Mouse (Mus musculus): Measurements from ENCODE around the gene Zfp865.

Zfp865 gene

DNA sequence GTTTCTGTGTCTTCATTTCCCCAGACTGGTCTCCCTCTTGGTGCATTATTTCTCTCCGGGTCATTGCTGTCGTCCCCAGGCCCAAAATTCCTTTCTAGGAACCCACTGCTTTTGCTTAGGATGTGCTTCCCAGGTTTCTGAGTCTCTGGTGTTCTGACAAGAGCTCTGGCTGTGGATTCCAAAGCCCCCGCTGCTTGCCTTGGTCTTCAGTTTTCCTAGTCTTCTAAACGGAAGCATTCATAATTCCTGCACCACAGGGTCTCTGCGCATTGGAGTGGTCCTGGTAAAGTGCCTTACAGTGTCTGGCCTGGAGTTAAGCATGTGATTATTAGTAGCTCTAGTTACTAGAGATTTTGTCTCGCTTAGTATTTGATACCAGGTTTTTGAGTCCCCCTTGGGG lies 60.6 kb downstream of the Zfp865 start:
- no peak for DNase-seq (ENCODE audit: low read depth)

DNA sequence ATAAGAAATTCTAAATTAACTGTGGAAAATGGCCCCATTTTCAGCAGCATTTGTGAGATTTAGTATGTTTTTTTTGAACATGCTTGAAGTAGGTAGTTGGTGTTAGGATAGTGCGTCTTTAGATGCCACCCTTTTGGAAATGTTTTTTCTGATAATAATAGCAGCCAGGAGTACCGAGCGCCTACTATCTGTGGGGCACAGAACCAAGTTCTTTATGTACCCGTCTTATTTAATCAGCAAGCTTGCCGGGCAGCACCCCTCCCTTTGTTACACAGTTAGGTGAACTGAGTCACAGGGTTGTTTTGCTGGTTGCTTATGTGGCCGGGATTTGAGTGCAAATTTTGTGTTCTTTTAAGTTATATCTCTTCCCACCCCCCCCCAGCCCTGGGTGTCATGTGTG lies 61.1 kb downstream of the Zfp865 start:
- DNase-seq (ENCODE audit: low read depth) = peak; percentile 44

GRCm38 (mm10) chr7:5081939-5082338 lies 61.8 kb downstream of the Zfp865 start:
- DNase-seq (ENCODE audit: low read depth) = no peak

DNA sequence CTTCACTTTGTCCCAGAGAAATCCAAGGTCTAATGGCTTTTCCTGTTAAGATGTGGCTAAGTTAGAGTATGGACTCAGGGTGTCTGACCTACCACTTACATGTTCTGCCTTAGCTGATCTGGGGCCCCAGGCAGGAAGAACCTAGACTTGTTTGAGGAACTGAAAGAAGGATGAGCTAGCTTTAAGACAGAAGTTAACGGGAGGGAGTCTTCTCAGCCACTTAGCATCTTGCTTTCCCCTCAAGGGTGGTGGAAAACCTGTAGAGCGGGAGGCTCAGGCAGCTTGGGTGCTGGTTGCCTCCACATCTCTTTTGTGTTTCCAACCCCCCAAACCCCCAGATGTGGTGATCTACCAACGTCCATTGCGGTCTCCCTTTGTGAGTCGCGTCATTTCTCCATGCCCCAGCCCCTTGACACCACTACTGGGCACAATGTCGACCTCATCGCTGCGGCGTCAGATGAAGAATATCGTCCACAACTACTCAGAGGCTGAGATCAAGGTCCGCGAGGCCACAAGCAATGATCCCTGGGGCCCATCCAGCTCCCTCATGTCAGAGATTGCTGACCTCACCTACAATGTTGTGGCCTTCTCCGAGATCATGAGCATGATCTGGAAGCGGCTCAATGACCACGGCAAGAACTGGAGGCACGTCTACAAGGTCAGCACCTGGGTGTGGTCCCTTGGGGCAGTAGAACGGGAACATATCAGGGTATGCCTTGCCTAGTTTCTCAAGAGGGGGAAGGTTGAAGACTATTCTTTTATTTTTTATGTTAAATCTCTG lies 63.3 kb downstream of the Zfp865 start:
- no peak for DNase-seq (ENCODE audit: low read depth)

GRCm38 (mm10) chr7:5085512-5085911 lies 65.3 kb downstream of the Zfp865 start:
- no peak for DNase-seq (ENCODE audit: low read depth)

Data from 416B (cell line).